Mouse (Mus musculus): Measurements from ENCODE around the gene Katnal1. TPM values are rescaled to one million over a fixed set of nuclear protein-coding genes. Genes with fewer than 3 reads are reported as not detected.

Katnal1 gene
- 27.3 and 34.5 TPM in 2 replicates for polyA plus RNA-seq (2015; fragmentation: Nextera tagmentation; extraction: Ambion mirVana)

GRCm38 (mm10) chr5:148929116-148929449 lies at the start of gene Katnal1:
Gene Katnal1 (minus strand): TSS chr5:148929320.

Other genes starting within 250 kb of the Katnal1 start
- 0.61 and 7.3 TPM in 2 replicates for gene Gm42791, start 65.8 kb upstream of the Katnal1 start, polyA plus RNA-seq (2015; fragmentation: Nextera tagmentation; extraction: Ambion mirVana)

Data from neural tube, postnatal 0 days (tissue).